Mouse (Mus musculus) kidney, postnatal 0 days (tissue): ENCODE results near the gene Hecw2. TPM values are rescaled to one million over a fixed set of nuclear protein-coding genes. Genes with fewer than 3 reads are reported as not detected.

Experiments
- ATAC-seq: fragments of 200-750 bp; cut with Nextera tagmentation; replicated peaks from 2 replicates; pipeline ENCODE4 v1.8.0; 2017; ENCODE audit warnings: low read depth, moderate number of reproducible peaks, moderate TSS enrichment, moderate library complexity; ENCODE audit not compliant: low FRiP score
- DNase-seq: peaks from one replicate; pipeline ENCODE4 v3.0.0-alpha.2; 2016; ENCODE audit warnings: low spot score
- H3K27ac ChIP-seq: fragments of 300-500 bp; sonication (generic); 2 replicates; pipeline ENCODE4 v1.5.1; 2014; ENCODE audit warnings: mild to moderate bottlenecking
- H3K27me3 ChIP-seq: fragments of 300-500 bp; sonication (generic); 2 replicates; pipeline ENCODE4 v1.6.1; 2014; ENCODE audit warnings: low read length, mixed read lengths; ENCODE audit not compliant: insufficient read depth
- H3K36me3 ChIP-seq: fragments of 300-500 bp; sonication (generic); 2 replicates; pipeline ENCODE4 v1.6.1; 2014; ENCODE audit warnings: low read length, mixed read lengths; ENCODE audit not compliant: insufficient read depth
- H3K4me1 ChIP-seq: fragments of 300-500 bp; sonication (generic); replicated peaks from 2 replicates; pipeline ENCODE4 v1.6.1; 2014; ENCODE audit warnings: antibody characterized with exemption, low read length, mixed read lengths; ENCODE audit not compliant: insufficient read depth
- H3K4me2 ChIP-seq: fragments of 300-500 bp; sonication (generic); 2 replicates; pipeline ENCODE4 v1.6.1; 2014; ENCODE audit warnings: mild to moderate bottlenecking, low read length, moderate library complexity, mixed read lengths
- H3K4me3 ChIP-seq: fragments of 300-500 bp; sonication (generic); replicated peaks from 2 replicates; pipeline ENCODE4 v1.5.1; 2014; ENCODE audit warnings: low read depth, low read length
- H3K9ac ChIP-seq: fragments of 300-500 bp; sonication (generic); 2 replicates; pipeline ENCODE4 v1.6.1; 2014; ENCODE audit warnings: low read depth, low read length
- H3K9me3 ChIP-seq: fragments of 300-500 bp; sonication (generic); replicated peaks from 2 replicates; pipeline ENCODE4 v1.6.1; 2016; ENCODE audit warnings: low read length, inconsistent platforms, mixed read lengths
- CTCF ChIP-seq: IDR thresholded peaks from 2 replicates; pipeline ENCODE4 v1.5.1; 2016; ENCODE audit warnings: antibody characterized with exemption, low read depth, mild to moderate bottlenecking, moderate library complexity
- WGBS: fragments of 180-500 bp; shearing (Covaris S2); extraction: QIAGEN DNeasy Blood & Tissue Kit; methylation state at CpG from one replicate; pipeline ENCODE4 v1.1.7; 2014; 5-methylcytosine and 5-hydroxymethylcytosine counted together
- polyA plus RNA-seq: library from polyadenylated mRNA; unstranded; fragments of >200 nt; fragmentation: Nextera tagmentation; extraction: Ambion mirVana; gene quantifications from 2 replicates; pipeline ENCODE4 v1.2.1, GENCODE M21; 2015

Hecw2 gene
- polyA plus RNA-seq, 1 experiment from 2014 or later = 2.5 TPM

DNA sequence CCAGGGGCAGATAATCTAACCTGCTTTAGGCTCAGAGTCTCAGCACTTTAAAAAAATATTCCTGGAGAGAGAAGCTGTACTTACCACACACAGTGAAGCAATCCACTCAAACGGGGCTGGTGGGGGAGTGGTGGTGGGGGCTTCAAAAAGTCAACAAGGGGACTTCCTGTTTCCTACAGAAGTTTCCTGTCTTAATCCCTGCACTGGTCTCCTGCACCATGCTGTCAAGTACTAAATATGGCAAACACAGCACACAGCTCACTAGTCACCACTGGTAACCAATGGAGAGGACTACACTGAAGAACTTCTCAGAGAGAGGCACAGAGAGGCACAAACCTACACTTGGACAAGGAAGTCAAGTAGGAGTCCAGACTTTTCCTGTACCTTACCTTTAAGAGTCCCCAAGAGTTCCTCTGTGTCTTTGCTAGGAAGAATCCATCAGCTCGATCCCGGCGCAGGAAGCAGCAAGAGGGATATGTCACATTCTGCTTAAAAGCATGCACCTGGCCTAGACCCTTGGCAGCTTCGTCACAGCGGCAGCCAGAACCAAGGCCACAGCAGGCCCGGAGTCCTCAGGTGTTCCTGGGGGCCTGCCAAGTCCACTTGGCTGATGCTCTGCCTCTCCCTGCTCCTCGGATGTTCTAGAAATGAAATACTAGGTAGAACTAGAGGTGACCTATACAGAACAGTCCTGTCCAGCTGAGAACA, 217.0 kb downstream of the Hecw2 start:
- H3K36me3 ChIP-seq = no peaks in the 10 kb centered on the region
- H3K9ac ChIP-seq = 0 out of 2 replicates have a peak overlapping the region, but pooled peaks have one; percentile 13
- ATAC-seq = 0 out of 2 replicates have a peak, but pooled peaks have one; percentile 12
- no peaks in the 10 kb centered on the region for H3K9me3 ChIP-seq
- H3K27me3 ChIP-seq = no peaks in the 10 kb centered on the region
- H3K4me2 ChIP-seq = peak overlapping the region; percentile 2; the same call in 1 of the 2 replicates
- peak overlapping the region; percentile 80 for H3K27ac ChIP-seq
- peak overlapping the region; percentile 8; the same call in 1 of the 2 replicates for H3K4me3 ChIP-seq
- no peak for TF ChIP-seq CTCF
- 55% methylated on average over 8 of the region's 8 CpGs for WGBS
- peak; percentile 25 for DNase-seq
- H3K4me1 ChIP-seq = no peaks in the 10 kb centered on the region

DNA sequence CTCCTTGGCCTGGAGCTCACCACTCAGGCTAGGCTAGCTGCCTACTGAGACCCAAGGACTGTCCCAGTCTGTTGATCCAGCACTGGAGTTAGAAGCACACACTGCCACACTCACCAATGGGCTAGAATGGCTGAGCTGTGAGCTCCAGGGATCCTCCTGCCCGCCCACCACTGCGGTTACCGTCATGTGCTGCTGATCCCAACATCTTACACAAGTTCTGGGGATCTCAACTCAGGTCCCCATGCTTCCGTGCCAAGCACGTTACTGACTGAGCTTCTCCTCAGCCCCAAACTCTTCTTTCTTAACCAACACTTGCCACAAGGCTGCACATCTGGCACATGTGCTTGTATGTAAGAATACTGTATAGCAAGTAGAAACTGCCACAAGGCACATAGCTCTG, 218.2 kb downstream of the Hecw2 start:
- H3K27ac ChIP-seq = no peak overlapping the region
- H3K4me3 ChIP-seq = 0 out of 2 replicates have a peak overlapping the region, but pooled peaks have one; percentile 21
- no peaks in the 10 kb centered on the region for H3K27me3 ChIP-seq
- H3K9me3 ChIP-seq = no peaks in the 10 kb centered on the region
- DNase-seq = no peak
- H3K9ac ChIP-seq = no peak overlapping the region
- no peaks in the 10 kb centered on the region for H3K36me3 ChIP-seq
- 82% methylated on average over 5 of the region's 5 CpGs for WGBS
- no peaks in the 10 kb centered on the region for H3K4me1 ChIP-seq
- ATAC-seq = no peak
- no peak for TF ChIP-seq CTCF
- peak overlapping the region; percentile 2 for H3K4me2 ChIP-seq

DNA sequence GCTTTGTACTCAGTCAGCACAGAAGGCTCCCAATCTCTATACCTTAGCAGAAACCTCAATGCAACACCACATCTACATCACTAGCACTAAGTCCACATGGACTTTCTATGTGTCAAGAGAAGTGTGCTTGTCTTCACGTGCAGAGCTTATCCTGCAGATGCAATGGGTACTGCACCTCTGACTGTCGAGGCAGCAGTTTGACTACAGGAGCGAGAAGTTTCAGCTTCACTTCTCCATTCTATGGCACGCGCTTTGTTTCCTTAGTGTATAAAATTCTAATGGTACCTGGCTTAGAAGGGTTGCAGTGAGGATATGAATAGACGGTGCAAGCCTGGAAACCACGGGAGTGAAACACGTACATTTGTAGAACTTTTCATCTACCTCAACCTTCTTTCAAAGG, 218.9 kb downstream of the Hecw2 start:
- no peak for DNase-seq
- H3K36me3 ChIP-seq = no peaks in the 10 kb centered on the region
- no peaks in the 10 kb centered on the region for H3K4me1 ChIP-seq
- TF ChIP-seq CTCF = no peak
- ATAC-seq = no peak
- H3K27ac ChIP-seq = no peak overlapping the region
- H3K9ac ChIP-seq = no peak overlapping the region
- H3K27me3 ChIP-seq = no peaks in the 10 kb centered on the region
- WGBS = 87% methylated on average over 8 of the region's 8 CpGs
- H3K4me2 ChIP-seq = peak overlapping the region; percentile 13; the same call in 1 of the 2 replicates
- no peaks in the 10 kb centered on the region for H3K9me3 ChIP-seq
- H3K4me3 ChIP-seq = no peak overlapping the region

DNA sequence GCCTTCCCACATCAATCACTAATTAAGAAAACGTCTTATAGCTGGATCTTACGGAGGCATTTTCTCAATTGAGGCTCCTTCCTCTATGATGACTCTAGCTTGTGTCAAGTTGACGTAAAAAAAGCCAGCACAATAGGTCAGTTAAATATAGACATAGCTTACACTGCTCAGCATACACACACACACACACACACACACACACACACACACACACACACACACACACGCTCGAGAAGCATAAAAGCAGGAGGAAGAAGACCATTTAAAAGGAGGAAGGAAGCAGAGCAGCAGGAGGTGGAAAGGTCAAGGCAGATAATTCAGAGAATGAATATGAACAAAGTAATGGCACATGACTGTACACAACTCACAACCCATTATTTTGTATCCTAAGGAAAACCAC, 220.0 kb downstream of the Hecw2 start:
- no peaks in the 10 kb centered on the region for H3K4me1 ChIP-seq
- H3K9me3 ChIP-seq = no peaks in the 10 kb centered on the region
- H3K4me3 ChIP-seq = no peak overlapping the region
- DNase-seq = peak; percentile 24
- no peak overlapping the region for H3K4me2 ChIP-seq
- 0 out of 2 replicates have a peak overlapping the region, but pooled peaks have one; percentile 8 for H3K27ac ChIP-seq
- no peaks in the 10 kb centered on the region for H3K36me3 ChIP-seq
- TF ChIP-seq CTCF = no peak
- 55% methylated on average over 5 of the region's 5 CpGs for WGBS
- H3K9ac ChIP-seq = no peak overlapping the region
- no peaks in the 10 kb centered on the region for H3K27me3 ChIP-seq
- ATAC-seq = no peak

DNA sequence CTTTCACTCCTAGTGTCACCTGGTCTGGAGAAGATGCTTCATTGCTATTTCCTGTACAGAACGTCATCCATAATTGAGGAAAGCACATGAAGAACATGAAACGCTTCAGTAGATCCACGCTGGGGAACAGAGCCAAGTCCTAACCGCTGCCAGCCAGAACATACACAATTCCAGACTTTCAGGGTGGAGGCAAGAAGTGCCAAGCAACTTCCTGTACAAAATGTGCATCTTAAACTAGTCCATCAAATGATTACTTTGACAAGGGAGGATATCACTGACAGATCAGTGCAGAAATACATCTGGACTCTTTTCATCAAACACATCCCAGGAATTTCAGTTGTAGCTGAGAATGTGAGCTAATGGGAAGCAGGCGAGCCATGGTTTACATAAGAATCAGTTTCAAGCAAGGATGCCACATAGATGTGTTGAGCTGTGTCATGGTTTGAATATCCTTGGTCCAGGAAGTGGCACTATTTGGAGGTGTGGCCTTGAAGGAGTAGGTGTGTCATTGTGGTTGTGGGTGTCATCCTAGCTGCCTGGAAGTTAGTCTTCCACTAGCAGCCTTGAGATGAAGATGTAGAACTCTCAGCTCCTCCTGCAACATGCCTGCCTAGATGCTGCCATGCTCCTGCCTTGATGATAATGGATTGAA, 224.5 kb downstream of the Hecw2 start:
- Histone ChIP-seq H3K27ac (no peak overlapping the region), H3K9me3 (no peaks in the 10 kb centered on the region), H3K9ac (no peak overlapping the region), H3K4me3 (no peak overlapping the region), H3K36me3 (no peaks in the 10 kb centered on the region), H3K4me2 (no peak overlapping the region), H3K4me1 (no peaks in the 10 kb centered on the region), H3K27me3 (no peaks in the 10 kb centered on the region)
- WGBS = 77% methylated on average over 5 of the region's 5 CpGs
- DNase-seq (no peak), ATAC-seq (no peak)
- no peak for TF ChIP-seq CTCF

- Histone ChIP-seq H3K4me2 (no peak overlapping the region), H3K27ac (no peak overlapping the region), H3K9me3 (no peaks in the 10 kb centered on the region), H3K27me3 (no peaks in the 10 kb centered on the region), H3K4me3 (no peak overlapping the region), H3K36me3 (no peaks in the 10 kb centered on the region), H3K4me1 (no peaks in the 10 kb centered on the region), H3K9ac (no peak overlapping the region)
- DNase-seq (no peak), ATAC-seq (no peak)
- no peak for TF ChIP-seq CTCF
- WGBS = 65% methylated on average over 5 of the region's 5 CpGs
Observed at GRCm38 (mm10) chr1:53952395-53952794, 242.6 kb downstream of the Hecw2 start.
